Mouse (Mus musculus) midbrain, embryonic 10.5 days (tissue): ENCODE data around the gene Trmt10c. TPM values are rescaled to one million over a fixed set of nuclear protein-coding genes. Genes with fewer than 3 reads are reported as not detected.

Experiments
- DNase-seq: peaks from one replicate; pipeline ENCODE4 v3.0.0-alpha.2; 2017; ENCODE audit warnings: low spot score
- H3K27ac ChIP-seq: fragments of 300-500 bp; sonication (generic); replicated peaks from 2 replicates; pipeline ENCODE4 v1.5.1; 2016; ENCODE audit warnings: mild to moderate bottlenecking
- H3K27me3 ChIP-seq: fragments of 300-500 bp; sonication (generic); 2 replicates; pipeline ENCODE4 v1.6.1; 2016; ENCODE audit warnings: low read depth, mild to moderate bottlenecking; ENCODE audit not compliant: poor library complexity, severe bottlenecking
- H3K36me3 ChIP-seq: fragments of 300-500 bp; sonication (generic); 2 replicates; pipeline ENCODE4 v1.6.1; 2016; ENCODE audit warnings: mild to moderate bottlenecking, moderate library complexity
- H3K4me1 ChIP-seq: fragments of 300-500 bp; sonication (generic); 2 replicates; pipeline ENCODE4 v1.6.1; 2016
- H3K4me3 ChIP-seq: fragments of 300-500 bp; sonication (generic); 2 replicates; pipeline ENCODE4 v1.5.1; 2016; ENCODE audit warnings: mild to moderate bottlenecking, moderate library complexity
- H3K9me3 ChIP-seq: fragments of 300-500 bp; sonication (generic); replicated peaks from 2 replicates; pipeline ENCODE4 v1.6.1; 2016; ENCODE audit warnings: mild to moderate bottlenecking
- WGBS: fragments of 180-500 bp; shearing (Covaris S2); methylation state at CpG from one replicate; pipeline ENCODE4 v1.1.7; 2016; 5-methylcytosine and 5-hydroxymethylcytosine counted together
- polyA plus RNA-seq: library from polyadenylated mRNA; unstranded; fragments of >200 nt; fragmentation: Nextera tagmentation; extraction: Ambion mirVana; gene quantifications from 2 replicates; pipeline ENCODE4 v1.2.1, GENCODE M21; 2016

Trmt10c gene
- polyA plus RNA-seq, 1 experiment from 2014 or later, result 34.8 TPM

- peak overlapping the region; percentile 91 for H3K4me3 ChIP-seq
- peak overlapping the region; percentile 97 for H3K27ac ChIP-seq
- no peaks in the 10 kb centered on the region for H3K27me3 ChIP-seq
- H3K36me3 ChIP-seq, result peaks cover 53% of the 10 kb centered on the region
- H3K9me3 ChIP-seq, result no peaks in the 10 kb centered on the region
- DNase-seq, result no peak
- WGBS, result under 1% methylated on average over 62 of the region's 62 CpGs
- H3K4me1 ChIP-seq, result peaks cover 24% of the 10 kb centered on the region
These were observed 8.7 kb downstream of the Trmt10c start for GRCm38 (mm10) chr16:56028722-56029551.

GRCm38 (mm10) chr16:56027854-56028629 is 9.6 kb downstream of the Trmt10c start:
- peak overlapping the region; percentile 97 for H3K27ac ChIP-seq
- peaks cover 49% of the 10 kb centered on the region for H3K36me3 ChIP-seq
- H3K27me3 ChIP-seq, result no peaks in the 10 kb centered on the region

GRCm38 (mm10) chr16:56019660-56020059 is 18.0 kb downstream of the Trmt10c start:
- Histone ChIP-seq H3K4me3 (no peak overlapping the region), H3K27me3 (no peaks in the 10 kb centered on the region), H3K36me3 (peaks cover 78% of the 10 kb centered on the region), H3K9me3 (peaks cover 7% of the 10 kb centered on the region; the same call in 1 of the 2 replicates), H3K4me1 (no peaks in the 10 kb centered on the region), H3K27ac (no peak overlapping the region)
- WGBS, result 97% methylated on average over 7 of the region's 7 CpGs
- DNase-seq, result no peak

More at GRCm38 (mm10) chr16:56027854-56028629, 9.6 kb downstream of the Trmt10c start:
- 63% methylated on average over 12 of the region's 12 CpGs for WGBS
- DNase-seq, result no peak
- Histone ChIP-seq H3K9me3 (no peaks in the 10 kb centered on the region), H3K4me1 (peaks cover 24% of the 10 kb centered on the region), H3K4me3 (peak overlapping the region; percentile 91)

GRCm38 (mm10) chr16:56014076-56014475 is 23.5 kb downstream of the Trmt10c start:
- WGBS, result 88% methylated on average over 7 of the region's 7 CpGs
- Histone ChIP-seq H3K27ac (no peak overlapping the region), H3K9me3 (peaks cover 7% of the 10 kb centered on the region; the same call in 1 of the 2 replicates), H3K4me1 (no peaks in the 10 kb centered on the region), H3K27me3 (no peaks in the 10 kb centered on the region), H3K4me3 (no peak overlapping the region), H3K36me3 (peaks cover 70% of the 10 kb centered on the region)
- DNase-seq, result no peak

- WGBS, result 87% methylated on average over 10 of the region's 10 CpGs
- no peak overlapping the region for H3K4me3 ChIP-seq
- peaks cover 67% of the 10 kb centered on the region for H3K36me3 ChIP-seq
- DNase-seq, result no peak
- no peak overlapping the region for H3K27ac ChIP-seq
- no peaks in the 10 kb centered on the region for H3K4me1 ChIP-seq
- H3K27me3 ChIP-seq, result no peaks in the 10 kb centered on the region
- peaks cover 7% of the 10 kb centered on the region; the same call in 1 of the 2 replicates for H3K9me3 ChIP-seq
These were observed 24.6 kb downstream of the Trmt10c start for GRCm38 (mm10) chr16:56012789-56013743.

GRCm38 (mm10) chr16:56008862-56009261 is 28.8 kb downstream of the Trmt10c start:
- Histone ChIP-seq H3K4me1 (no peaks in the 10 kb centered on the region), H3K9me3 (no peaks in the 10 kb centered on the region), H3K27me3 (no peaks in the 10 kb centered on the region), H3K27ac (no peak overlapping the region), H3K4me3 (no peak overlapping the region), H3K36me3 (peaks cover 78% of the 10 kb centered on the region)
- 96% methylated on average over 1 of the region's 1 CpGs for WGBS
- DNase-seq, result no peak

- Histone ChIP-seq H3K36me3 (peaks cover 76% of the 10 kb centered on the region), H3K9me3 (no peaks in the 10 kb centered on the region)
- 95% methylated on average over 11 of the region's 11 CpGs for WGBS
These were observed 30.8 kb downstream of the Trmt10c start for GRCm38 (mm10) chr16:56006798-56007197.

GRCm38 (mm10) chr16:55994235-55994634 is 43.4 kb downstream of the Trmt10c start:
- Histone ChIP-seq H3K36me3 (peaks cover 77% of the 10 kb centered on the region), H3K4me3 (no peak overlapping the region), H3K9me3 (no peaks in the 10 kb centered on the region), H3K27ac (no peak overlapping the region), H3K27me3 (no peaks in the 10 kb centered on the region), H3K4me1 (no peaks in the 10 kb centered on the region)
- DNase-seq, result no peak
- WGBS, result 92% methylated on average over 2 of the region's 2 CpGs

More at GRCm38 (mm10) chr16:56006798-56007197, 30.8 kb downstream of the Trmt10c start:
- Histone ChIP-seq H3K4me1 (no peaks in the 10 kb centered on the region), H3K27me3 (no peaks in the 10 kb centered on the region), H3K4me3 (no peak overlapping the region), H3K27ac (no peak overlapping the region)
- no peak for DNase-seq

- Histone ChIP-seq H3K27ac (no peak overlapping the region), H3K36me3 (peaks cover 72% of the 10 kb centered on the region), H3K4me1 (no peaks in the 10 kb centered on the region), H3K9me3 (no peaks in the 10 kb centered on the region), H3K27me3 (no peaks in the 10 kb centered on the region), H3K4me3 (no peak overlapping the region)
- no peak for DNase-seq
- 96% methylated on average over 4 of the region's 4 CpGs for WGBS
These were observed 47.3 kb downstream of the Trmt10c start for GRCm38 (mm10) chr16:55990311-55990710.

- no peak overlapping the region for H3K4me3 ChIP-seq
- H3K27me3 ChIP-seq, result no peaks in the 10 kb centered on the region
- DNase-seq, result no peak
- no peaks in the 10 kb centered on the region for H3K9me3 ChIP-seq
- H3K4me1 ChIP-seq, result no peaks in the 10 kb centered on the region
- WGBS, result 94% methylated on average over 3 of the region's 3 CpGs
- no peak overlapping the region for H3K27ac ChIP-seq
- peaks cover 81% of the 10 kb centered on the region for H3K36me3 ChIP-seq
These were observed 51.6 kb downstream of the Trmt10c start for GRCm38 (mm10) chr16:55986001-55986400.
